Mouse (Mus musculus) subcutaneous adipose tissue, adult 2 months (tissue): Measurements from ENCODE around the gene Grm3. TPM values are rescaled to one million over a fixed set of nuclear protein-coding genes. Genes with fewer than 3 reads are reported as not detected.

Experiments used
- polyA plus RNA-seq: library from polyadenylated mRNA; depleted of rRNA; stranded (reverse); fragments of >200 nt; gene quantifications from 2 replicates; pipeline ENCODE4 v1.2.3, GENCODE M21; 2012; ENCODE audit warnings: low replicate concordance; rRNA removed

Gene Grm3
- polyA plus RNA-seq, result 0.05 TPM in 1 of 2 replicates, not detected in the other

DNA sequence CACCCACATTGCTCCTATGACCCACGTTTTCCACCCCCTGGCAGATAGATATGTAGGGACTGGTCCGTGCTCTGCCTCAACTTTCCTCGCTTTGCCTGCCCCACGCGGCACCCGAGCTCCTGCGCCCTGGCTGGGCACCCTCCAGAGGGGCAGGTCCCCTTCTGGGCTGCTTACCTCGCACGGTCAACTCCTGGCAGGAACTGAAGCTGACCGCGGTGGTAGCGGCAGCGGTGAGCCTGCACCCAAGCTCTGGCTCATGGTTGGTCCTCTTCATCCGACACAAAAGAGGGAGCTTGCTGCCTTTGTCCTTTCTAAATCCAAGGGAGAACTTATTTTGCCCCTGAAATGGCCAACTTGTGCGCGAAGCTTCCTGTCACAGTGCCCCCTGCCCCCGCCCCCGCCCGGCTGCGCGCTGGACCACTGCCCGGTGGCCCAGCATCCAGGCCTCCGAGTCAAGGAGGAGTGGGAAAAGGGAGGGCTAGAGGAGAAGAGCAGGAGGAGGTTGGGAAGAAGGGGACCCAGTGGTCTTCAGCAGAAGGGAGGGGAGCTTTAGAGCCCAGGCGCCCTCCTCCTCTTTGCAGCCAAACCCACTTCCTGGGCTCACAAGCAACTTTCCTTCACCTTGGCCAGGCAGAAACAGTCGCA is at the start of gene Grm3:
Gene Grm3, minus strand, starts transcription at position 215 of the 645 bp plus-strand sequence.

